Mouse (Mus musculus) lung, embryonic 15.5 days (tissue): ENCODE measurements around the gene Reep1. TPM values are rescaled to one million over a fixed set of nuclear protein-coding genes. Genes with fewer than 3 reads are reported as not detected.

ENCODE experiments used
- ATAC-seq: fragments of 200-750 bp; cut with Nextera tagmentation; 2 replicates; pipeline ENCODE4 v1.8.0; 2017; ENCODE audit warnings: moderate number of reproducible peaks, borderline replicate concordance; ENCODE audit not compliant: low FRiP score, low TSS enrichment; ENCODE audit errors: extremely low read depth
- H3K27ac ChIP-seq: fragments of 300-500 bp; sonication (generic); 2 replicates; pipeline ENCODE4 v1.5.1; 2015; ENCODE audit warnings: moderate library complexity, mild to moderate bottlenecking, inconsistent platforms
- H3K27me3 ChIP-seq: fragments of 300-500 bp; sonication (generic); 2 replicates; pipeline ENCODE4 v1.6.1; 2015; ENCODE audit warnings: inconsistent platforms
- H3K36me3 ChIP-seq: fragments of 300-500 bp; sonication (generic); 2 replicates; pipeline ENCODE4 v1.6.1; 2015; ENCODE audit warnings: inconsistent platforms
- H3K4me1 ChIP-seq: fragments of 300-500 bp; sonication (generic); 2 replicates; pipeline ENCODE4 v1.6.1; 2015; ENCODE audit warnings: inconsistent platforms
- H3K4me2 ChIP-seq: fragments of 300-500 bp; sonication (generic); 2 replicates; pipeline ENCODE4 v1.6.1; 2015; ENCODE audit warnings: inconsistent platforms, mild to moderate bottlenecking, moderate library complexity
- H3K4me3 ChIP-seq: fragments of 300-500 bp; sonication (generic); 2 replicates; pipeline ENCODE4 v1.5.1; 2015; ENCODE audit warnings: mild to moderate bottlenecking, inconsistent platforms
- H3K9ac ChIP-seq: fragments of 300-500 bp; sonication (generic); 2 replicates; pipeline ENCODE4 v1.6.1; 2015; ENCODE audit warnings: inconsistent platforms
- H3K9me3 ChIP-seq: fragments of 300-500 bp; sonication (generic); 2 replicates; pipeline ENCODE4 v1.6.1; 2016; ENCODE audit warnings: inconsistent platforms
- WGBS: fragments of 180-500 bp; shearing (Covaris S2); methylation state at CpG from one replicate; pipeline ENCODE4 v1.1.7; 2015; 5-methylcytosine and 5-hydroxymethylcytosine counted together
- polyA plus RNA-seq: library from polyadenylated mRNA; unstranded; fragments of >200 nt; fragmentation: Nextera tagmentation; extraction: Ambion mirVana; gene quantifications from 2 replicates; pipeline ENCODE4 v1.2.1, GENCODE M21; 2015

Gene Reep1
- polyA plus RNA-seq, 1 experiment from 2014 or later = 18.1 TPM

- Histone ChIP-seq H3K27ac (no peak overlapping the region), H3K9ac (no peak overlapping the region), H3K4me2 (no peak overlapping the region), H3K36me3 (no peaks in the 10 kb centered on the region), H3K27me3 (no peaks in the 10 kb centered on the region), H3K9me3 (no peaks in the 10 kb centered on the region), H3K4me1 (peaks cover 12% of the 10 kb centered on the region; the same call in 1 of the 2 replicates), H3K4me3 (no peak overlapping the region)
- ATAC-seq = no peak
- WGBS = 89% methylated on average over 6 of the region's 6 CpGs
Observed at GRCm38 (mm10) chr6:71760073-71760472, 52.7 kb downstream of the Reep1 start.

DNA sequence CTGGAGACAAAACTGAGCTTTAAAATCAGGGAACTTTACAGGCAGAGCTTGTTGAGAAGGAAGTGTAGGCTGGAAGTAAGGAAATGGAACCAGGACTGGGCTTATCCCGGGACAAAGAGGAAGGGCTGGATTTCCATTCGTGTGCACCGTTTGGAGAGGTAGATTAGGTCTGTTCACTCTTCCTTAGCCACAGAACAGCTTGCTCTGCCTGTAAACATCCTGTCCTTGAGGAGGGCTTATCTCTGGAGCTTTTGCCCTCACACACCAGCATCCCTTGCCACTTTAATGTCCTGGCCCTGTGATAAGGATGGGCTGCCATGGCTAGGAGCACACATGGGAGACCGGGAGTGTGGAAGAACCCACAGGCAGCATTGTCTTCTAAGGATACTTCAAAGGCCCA is 60.4 kb downstream of the Reep1 start:
- Histone ChIP-seq H3K27ac (no peak overlapping the region), H3K4me1 (peaks cover 7% of the 10 kb centered on the region), H3K4me2 (no peak overlapping the region), H3K4me3 (no peak overlapping the region), H3K27me3 (no peaks in the 10 kb centered on the region), H3K9me3 (no peaks in the 10 kb centered on the region), H3K36me3 (no peaks in the 10 kb centered on the region), H3K9ac (no peak overlapping the region)
- WGBS = 43% methylated on average over 4 of the region's 4 CpGs
- no peak for ATAC-seq

DNA sequence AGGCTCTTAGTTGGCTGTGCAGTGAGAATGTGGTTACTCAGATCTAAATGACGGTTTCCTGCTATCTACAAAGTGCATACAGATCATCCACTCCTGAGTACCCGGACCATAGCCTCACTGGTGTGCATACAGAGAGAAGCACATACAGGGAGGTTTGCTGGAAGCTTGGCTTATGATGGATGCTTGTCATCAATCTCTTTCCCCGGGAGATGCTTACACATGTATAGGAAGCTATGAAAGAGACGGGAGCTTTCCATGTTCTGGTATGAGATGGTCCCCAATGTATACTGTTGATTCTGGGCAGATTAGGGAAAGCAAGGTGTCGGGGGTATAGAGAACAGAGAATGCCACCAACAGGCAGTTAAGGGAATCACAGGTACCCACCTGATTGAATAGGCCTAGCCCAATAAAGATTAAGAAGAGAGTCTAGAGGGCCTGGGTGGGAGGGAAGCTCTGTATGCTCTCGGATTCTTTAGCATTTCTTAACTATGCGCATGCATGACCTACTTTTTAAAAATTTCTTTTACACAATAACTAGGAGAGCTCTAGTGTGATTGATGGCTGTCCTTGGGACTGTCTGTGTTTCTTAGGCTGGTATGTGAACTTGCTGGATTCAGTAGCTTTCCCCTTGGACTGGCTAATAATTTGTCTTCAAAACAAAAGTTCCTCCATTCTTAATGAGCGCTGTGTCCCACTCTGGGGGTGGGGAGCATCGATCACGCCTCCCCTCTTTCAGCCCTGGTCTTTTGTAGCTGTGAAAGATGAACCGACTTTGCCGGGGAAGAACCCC is 62.7 kb downstream of the Reep1 start:
- H3K9ac ChIP-seq = no peak overlapping the region
- H3K4me3 ChIP-seq = no peak overlapping the region
- peaks cover 7% of the 10 kb centered on the region for H3K4me1 ChIP-seq
- no peaks in the 10 kb centered on the region for H3K9me3 ChIP-seq
- no peak overlapping the region for H3K27ac ChIP-seq
- H3K27me3 ChIP-seq = no peaks in the 10 kb centered on the region
- ATAC-seq = no peak
- no peak overlapping the region for H3K4me2 ChIP-seq
- WGBS = 72% methylated on average over 12 of the region's 12 CpGs
- no peaks in the 10 kb centered on the region for H3K36me3 ChIP-seq

DNA sequence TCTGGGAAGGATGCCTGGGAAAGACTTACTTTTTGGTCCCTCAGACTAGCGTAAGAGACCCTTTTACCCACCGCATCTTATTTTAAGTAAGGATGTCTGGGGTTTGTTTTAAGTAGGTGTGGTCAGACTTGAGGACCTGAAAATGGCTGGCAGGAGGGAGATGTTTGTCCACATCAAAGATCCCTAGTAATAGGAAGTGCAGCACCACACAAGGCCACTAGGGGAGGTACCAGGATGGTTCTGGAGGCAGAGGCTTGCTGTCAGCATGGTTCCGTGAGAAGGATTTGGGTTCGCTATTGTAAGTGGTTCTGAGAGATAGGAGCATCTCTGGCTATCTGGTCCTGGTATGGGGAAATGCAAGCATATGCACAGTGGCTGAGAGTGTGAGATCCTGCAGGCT is 63.5 kb downstream of the Reep1 start:
- no peaks in the 10 kb centered on the region for H3K9me3 ChIP-seq
- H3K9ac ChIP-seq = no peak overlapping the region
- H3K27me3 ChIP-seq = no peaks in the 10 kb centered on the region
- no peak overlapping the region for H3K4me2 ChIP-seq
- H3K4me3 ChIP-seq = no peak overlapping the region
- no peak overlapping the region for H3K27ac ChIP-seq
- no peak for ATAC-seq
- no peaks in the 10 kb centered on the region for H3K36me3 ChIP-seq
- WGBS = 95% methylated on average over 4 of the region's 4 CpGs
- H3K4me1 ChIP-seq = peaks cover 7% of the 10 kb centered on the region

DNA sequence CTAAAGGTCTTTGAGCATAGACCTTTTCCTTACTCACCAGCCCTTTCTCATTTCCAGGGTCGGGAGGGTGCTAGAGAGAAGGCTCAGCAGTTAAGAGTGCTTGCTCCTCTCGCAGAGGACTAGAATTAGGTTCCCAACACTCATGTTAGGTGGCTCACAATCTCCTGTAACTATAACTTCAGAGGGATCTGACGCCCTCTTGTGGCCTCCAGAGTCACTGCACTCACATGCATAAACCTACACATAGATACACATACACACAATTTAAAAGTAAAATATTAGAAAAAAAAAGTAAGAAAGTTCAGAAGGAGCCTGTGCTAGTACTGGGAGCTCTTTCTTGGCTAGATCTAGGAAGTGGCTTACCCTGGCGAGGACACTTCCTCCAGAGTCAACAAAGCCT is 63.9 kb downstream of the Reep1 start:
- Histone ChIP-seq H3K9me3 (no peaks in the 10 kb centered on the region), H3K4me3 (no peak overlapping the region), H3K4me1 (peaks cover 7% of the 10 kb centered on the region), H3K9ac (no peak overlapping the region), H3K36me3 (no peaks in the 10 kb centered on the region), H3K4me2 (no peak overlapping the region), H3K27me3 (no peaks in the 10 kb centered on the region), H3K27ac (no peak overlapping the region)
- 89% methylated on average over 4 of the region's 4 CpGs for WGBS
- no peak for ATAC-seq

DNA sequence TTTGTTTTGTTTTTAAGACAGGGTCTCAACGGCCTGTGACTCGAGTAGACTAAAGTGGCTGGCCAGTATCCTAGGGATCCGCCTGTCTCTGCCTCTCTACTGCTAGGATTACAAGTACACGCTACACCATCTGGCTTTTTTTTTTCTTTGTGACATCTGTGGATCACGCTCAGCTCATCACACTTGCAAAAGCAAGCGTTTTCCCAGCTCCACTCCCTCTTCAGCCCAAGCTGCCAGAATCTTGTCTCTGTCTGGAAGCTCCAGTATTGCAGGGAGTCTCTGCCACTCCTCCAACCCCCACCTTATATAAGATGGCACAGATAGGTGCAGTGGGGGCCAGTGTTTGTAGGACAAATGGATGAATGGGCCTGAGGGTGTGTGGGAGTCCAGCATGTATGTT is 64.8 kb downstream of the Reep1 start:
- H3K9me3 ChIP-seq = no peaks in the 10 kb centered on the region
- H3K27me3 ChIP-seq = no peaks in the 10 kb centered on the region
- 59% methylated on average over 6 of the region's 6 CpGs for WGBS
- no peak overlapping the region for H3K4me2 ChIP-seq
- peaks cover 7% of the 10 kb centered on the region for H3K4me1 ChIP-seq
- no peak overlapping the region for H3K4me3 ChIP-seq
- no peaks in the 10 kb centered on the region for H3K36me3 ChIP-seq
- H3K27ac ChIP-seq = peak overlapping the region; percentile 74
- no peak overlapping the region for H3K9ac ChIP-seq
- no peak for ATAC-seq

DNA sequence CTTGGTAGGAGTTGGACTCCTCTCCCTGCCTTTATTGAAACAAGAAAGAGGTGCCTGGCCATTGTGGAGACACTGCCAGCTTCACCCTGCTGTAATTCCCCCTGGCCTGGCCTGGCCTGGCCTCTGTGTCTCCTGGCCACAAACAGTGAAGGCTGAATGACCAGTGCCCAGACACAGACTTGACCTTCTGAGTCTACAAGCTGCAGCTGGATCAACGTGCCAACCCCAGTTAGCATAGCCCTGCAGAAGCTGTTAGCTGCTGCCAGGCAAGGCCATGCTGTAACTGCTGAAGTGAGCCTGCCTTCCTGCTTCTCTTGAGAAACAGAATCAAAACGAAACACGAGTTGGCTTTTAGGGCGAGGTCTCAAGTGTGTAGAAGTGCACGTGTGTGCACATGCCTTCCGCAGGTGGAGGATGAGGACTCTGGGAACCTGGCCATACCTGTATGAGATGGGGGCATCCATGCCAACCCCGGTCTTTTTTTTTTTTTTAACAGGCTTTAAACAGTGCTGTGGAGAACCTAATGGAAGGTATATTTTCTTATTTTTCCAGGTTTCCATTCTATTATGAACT is 65.4 kb downstream of the Reep1 start:
- peak; percentile 35; the same call in 1 of the 2 replicates for ATAC-seq

DNA sequence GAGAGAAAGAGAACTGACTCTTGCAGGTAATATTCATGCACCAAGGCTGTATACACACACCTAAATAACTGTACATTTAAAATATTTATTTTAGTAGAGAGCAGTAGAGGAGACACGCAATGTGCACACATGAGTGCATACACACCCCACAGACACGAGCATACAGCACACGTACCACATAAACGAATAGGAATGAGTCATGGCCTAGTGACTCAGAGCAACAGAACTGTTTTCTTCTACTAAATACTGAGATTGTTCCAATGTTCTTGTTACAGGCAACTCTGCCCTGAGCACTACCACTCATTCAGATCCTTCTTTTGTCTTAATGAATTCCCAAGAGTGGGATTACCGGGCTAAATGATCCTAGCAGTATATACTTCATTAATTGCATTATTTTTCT is 70.7 kb downstream of the Reep1 start:
- WGBS = 89% methylated on average over 5 of the region's 5 CpGs
- no peaks in the 10 kb centered on the region for H3K9me3 ChIP-seq
- no peak overlapping the region for H3K27ac ChIP-seq
- H3K4me3 ChIP-seq = no peak overlapping the region
- H3K9ac ChIP-seq = no peak overlapping the region
- no peaks in the 10 kb centered on the region for H3K27me3 ChIP-seq
- H3K36me3 ChIP-seq = no peaks in the 10 kb centered on the region
- no peak overlapping the region for H3K4me2 ChIP-seq
- no peak for ATAC-seq
- no peaks in the 10 kb centered on the region for H3K4me1 ChIP-seq

More for the DNA sequence above, 65.4 kb downstream of the Reep1 start:
- Histone ChIP-seq H3K4me3 (no peak overlapping the region), H3K27me3 (no peaks in the 10 kb centered on the region), H3K4me1 (peaks cover 7% of the 10 kb centered on the region), H3K36me3 (no peaks in the 10 kb centered on the region), H3K27ac (peak overlapping the region; percentile 74), H3K9me3 (no peaks in the 10 kb centered on the region), H3K9ac (no peak overlapping the region), H3K4me2 (no peak overlapping the region)
- WGBS = 64% methylated on average over 7 of the region's 7 CpGs

DNA sequence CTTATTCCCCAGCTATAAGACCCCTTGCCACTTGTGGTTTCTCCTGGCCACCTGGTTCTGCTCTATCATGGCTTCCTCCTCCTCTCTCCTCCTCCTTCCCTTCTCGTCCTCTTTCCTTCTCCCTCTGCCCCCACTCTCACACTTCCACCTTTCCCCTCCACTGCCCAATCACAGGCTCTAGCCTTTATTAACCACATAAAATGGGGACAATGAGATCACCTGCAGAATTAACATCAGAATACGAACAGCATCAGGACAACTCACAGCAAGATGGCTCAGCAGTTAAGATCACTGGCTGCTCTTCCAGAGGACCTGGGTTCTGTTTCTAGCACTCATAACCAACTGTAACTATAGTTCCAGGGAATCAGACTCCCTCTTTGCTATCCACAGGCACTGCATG is 72.5 kb downstream of the Reep1 start:
- Histone ChIP-seq H3K9me3 (no peaks in the 10 kb centered on the region), H3K27me3 (no peaks in the 10 kb centered on the region), H3K4me1 (no peaks in the 10 kb centered on the region), H3K9ac (no peak overlapping the region), H3K4me3 (no peak overlapping the region), H3K27ac (no peak overlapping the region), H3K36me3 (no peaks in the 10 kb centered on the region), H3K4me2 (no peak overlapping the region)
- 73% methylated on average over 2 of the region's 2 CpGs for WGBS
- no peak for ATAC-seq

- Histone ChIP-seq H3K36me3 (no peaks in the 10 kb centered on the region), H3K9me3 (no peaks in the 10 kb centered on the region), H3K4me2 (no peak overlapping the region), H3K27me3 (no peaks in the 10 kb centered on the region), H3K27ac (no peak overlapping the region), H3K4me1 (no peaks in the 10 kb centered on the region), H3K4me3 (no peak overlapping the region), H3K9ac (no peak overlapping the region)
- 76% methylated on average over 7 of the region's 7 CpGs for WGBS
- ATAC-seq = no peak
Observed at GRCm38 (mm10) chr6:71780431-71780830, 73.1 kb downstream of the Reep1 start.

DNA sequence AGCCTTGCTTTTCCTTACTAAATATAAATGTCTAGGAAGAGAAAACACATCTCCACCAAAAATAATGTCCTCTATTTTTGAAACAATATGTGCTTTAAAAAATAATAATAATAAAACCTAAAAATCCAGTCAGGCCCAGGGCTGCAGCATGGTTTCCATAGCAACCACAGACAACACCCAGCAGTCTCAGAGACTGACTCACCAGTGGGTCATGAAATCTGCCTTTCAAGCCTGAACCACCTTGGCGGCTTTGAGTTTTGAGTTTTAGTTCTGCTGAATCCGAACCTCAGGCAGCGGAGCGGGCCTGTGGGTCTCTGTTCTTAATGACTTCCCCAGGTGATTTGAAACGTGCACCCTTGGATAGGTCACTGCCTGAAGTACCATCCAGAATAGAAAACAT is 75.8 kb downstream of the Reep1 start:
- Histone ChIP-seq H3K4me2 (no peak overlapping the region), H3K9me3 (no peaks in the 10 kb centered on the region), H3K27ac (no peak overlapping the region), H3K4me1 (no peaks in the 10 kb centered on the region), H3K9ac (no peak overlapping the region), H3K27me3 (no peaks in the 10 kb centered on the region), H3K4me3 (no peak overlapping the region), H3K36me3 (no peaks in the 10 kb centered on the region)
- ATAC-seq = no peak
- 82% methylated on average over 5 of the region's 5 CpGs for WGBS

DNA sequence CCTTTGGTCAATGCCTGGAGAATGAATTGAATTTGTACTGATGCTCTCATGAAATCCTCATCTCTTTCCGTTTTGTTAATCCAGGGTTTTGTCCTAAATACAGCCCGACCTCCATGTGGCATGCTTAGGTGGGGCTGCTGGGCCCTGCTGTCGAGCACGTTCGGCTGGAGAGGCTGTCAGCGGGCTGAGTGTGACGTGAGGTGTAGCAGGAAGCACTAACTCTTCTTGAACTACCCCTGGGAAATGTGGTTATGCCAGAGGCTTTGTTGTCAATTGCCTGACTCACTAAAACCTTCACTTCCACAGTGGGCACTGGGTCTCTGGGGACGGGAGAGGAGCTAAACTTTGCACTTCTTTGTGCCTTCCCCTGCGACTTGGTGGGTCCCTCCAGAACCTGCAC is 81.0 kb downstream of the Reep1 start:
- 0 out of 2 replicates have a peak, but pooled peaks cover 2% of the 10 kb centered on the region for H3K4me1 ChIP-seq
- H3K36me3 ChIP-seq = no peaks in the 10 kb centered on the region
- no peaks in the 10 kb centered on the region for H3K9me3 ChIP-seq
- H3K4me3 ChIP-seq = no peak overlapping the region
- WGBS = 46% methylated on average over 9 of the region's 9 CpGs
- H3K9ac ChIP-seq = no peak overlapping the region
- H3K27ac ChIP-seq = no peak overlapping the region
- no peaks in the 10 kb centered on the region for H3K27me3 ChIP-seq
- H3K4me2 ChIP-seq = no peak overlapping the region
- ATAC-seq = no peak
